Mouse (Mus musculus): Measurements from ENCODE around the gene Cab39l. TPM values are rescaled to one million over a fixed set of nuclear protein-coding genes. Genes with fewer than 3 reads are reported as not detected.

Cab39l gene
- total RNA-seq, 2 experiments from 2014 or later, result 19.3 to 22.0 TPM

- no peak for DNase-seq (ENCODE audit: extremely low spot score in 1 of 2, low spot score in 2 of 2)
- intact Hi-C loops (cut with DNase I), result no loop called here
Observed at GRCm38 (mm10) chr14:59485247-59485810, 44.6 kb downstream of the Cab39l start.

- intact Hi-C loops (cut with DNase I), result no loop called here
- DNase-seq (ENCODE audit: extremely low spot score in 1 of 2, low spot score in 2 of 2), result no peak
Observed at GRCm38 (mm10) chr14:59492376-59492775, 51.6 kb downstream of the Cab39l start.

GRCm38 (mm10) chr14:59497928-59498327 is 57.2 kb downstream of the Cab39l start:
- DNase-seq (ENCODE audit: extremely low spot score in 1 of 2, low spot score in 2 of 2), result no peak
- intact Hi-C loops (cut with DNase I), result no loop called here

GRCm38 (mm10) chr14:59504831-59505230 is 64.1 kb downstream of the Cab39l start:
- no peak for DNase-seq (ENCODE audit: extremely low spot score in 1 of 2, low spot score in 2 of 2)
- intact Hi-C loops (cut with DNase I), result no loop called here

GRCm38 (mm10) chr14:59506139-59506538 is 65.4 kb downstream of the Cab39l start:
- intact Hi-C loops (cut with DNase I), result no loop called here
- DNase-seq (ENCODE audit: extremely low spot score in 1 of 2, low spot score in 2 of 2), result no peak

- intact Hi-C loops (cut with DNase I), result no loop called here
- DNase-seq (ENCODE audit: extremely low spot score in 1 of 2, low spot score in 2 of 2), result peak in 1 of 2 experiments; percentile 20
Observed at GRCm38 (mm10) chr14:59513922-59514444, 73.2 kb downstream of the Cab39l start.

GRCm38 (mm10) chr14:59525843-59526242 is 85.1 kb downstream of the Cab39l start:
- DNase-seq (ENCODE audit: extremely low spot score in 1 of 2, low spot score in 2 of 2), result no peak
- intact Hi-C loops (cut with DNase I), result no loop called here

GRCm38 (mm10) chr14:59530801-59531200 is 90.0 kb downstream of the Cab39l start:
- no peak for DNase-seq (ENCODE audit: extremely low spot score in 1 of 2, low spot score in 2 of 2)
- intact Hi-C loops (cut with DNase I), result no loop called here

GRCm38 (mm10) chr14:59532986-59533385 is 92.2 kb downstream of the Cab39l start:
- DNase-seq (ENCODE audit: extremely low spot score in 1 of 2, low spot score in 2 of 2), result no peak
- intact Hi-C loops (cut with DNase I), result no loop called here

- no peak for DNase-seq (ENCODE audit: extremely low spot score in 1 of 2, low spot score in 2 of 2)
- intact Hi-C loops (cut with DNase I), result no loop called here
Observed at GRCm38 (mm10) chr14:59533908-59534307, 93.1 kb downstream of the Cab39l start.

- no peak for DNase-seq (ENCODE audit: extremely low spot score in 1 of 2, low spot score in 2 of 2)
- intact Hi-C loops (cut with DNase I), result no loop called here
Observed at GRCm38 (mm10) chr14:59537829-59538432, 97.2 kb downstream of the Cab39l start.

- intact Hi-C loops (cut with DNase I), result no loop called here
- no peak for DNase-seq (ENCODE audit: extremely low spot score in 1 of 2, low spot score in 2 of 2)
Observed at GRCm38 (mm10) chr14:59540230-59540629, 99.5 kb downstream of the Cab39l start.

GRCm38 (mm10) chr14:59540761-59541160 is 100.0 kb downstream of the Cab39l start:
- no peak for DNase-seq (ENCODE audit: extremely low spot score in 1 of 2, low spot score in 2 of 2)
- intact Hi-C loops (cut with DNase I), result no loop called here

GRCm38 (mm10) chr14:59543158-59543826 is 102.5 kb downstream of the Cab39l start:
- DNase-seq (ENCODE audit: extremely low spot score in 1 of 2, low spot score in 2 of 2), result no peak
- intact Hi-C loops (cut with DNase I), result no loop called here

- intact Hi-C loops (cut with DNase I), result no loop called here
- DNase-seq (ENCODE audit: extremely low spot score in 1 of 2, low spot score in 2 of 2), result no peak
Observed at GRCm38 (mm10) chr14:59543956-59544355, 103.2 kb downstream of the Cab39l start.

GRCm38 (mm10) chr14:59546162-59546880 is 105.5 kb downstream of the Cab39l start:
- intact Hi-C loops (cut with DNase I), result no loop called here
- no peak for DNase-seq (ENCODE audit: extremely low spot score in 1 of 2, low spot score in 2 of 2)

GRCm38 (mm10) chr14:59547530-59547929 is 106.8 kb downstream of the Cab39l start:
- DNase-seq (ENCODE audit: extremely low spot score in 1 of 2, low spot score in 2 of 2), result no peak
- intact Hi-C loops (cut with DNase I), result no loop called here

GRCm38 (mm10) chr14:59548532-59548931 is 107.8 kb downstream of the Cab39l start:
- intact Hi-C loops (cut with DNase I), result no loop called here
- DNase-seq (ENCODE audit: extremely low spot score in 1 of 2, low spot score in 2 of 2), result no peak

GRCm38 (mm10) chr14:59549106-59549505 is 108.3 kb downstream of the Cab39l start:
- intact Hi-C loops (cut with DNase I), result no loop called here
- no peak for DNase-seq (ENCODE audit: extremely low spot score in 1 of 2, low spot score in 2 of 2)
